Mouse (Mus musculus) midbrain, postnatal 0 days (tissue): ENCODE results near the gene Prl3d3. TPM values are rescaled to one million over a fixed set of nuclear protein-coding genes. Genes with fewer than 3 reads are reported as not detected.
"Not testable (repeated sequence)": the region's sequence is repeated elsewhere in the genome, so short reads cannot be mapped to it uniquely, and the experiment has no call there.

Source experiments
- ATAC-seq: fragments of 200-750 bp; cut with Nextera tagmentation; 2 replicates; pipeline ENCODE4 v1.8.0; 2017; ENCODE audit warnings: moderate number of reproducible peaks, mild to moderate bottlenecking, moderate TSS enrichment, moderate library complexity; ENCODE audit not compliant: low FRiP score
- DNase-seq: peaks from one replicate; pipeline ENCODE4 v3.0.0-alpha.2; 2015; ENCODE audit warnings: low spot score
- H3K27ac ChIP-seq: fragments of 300-500 bp; sonication (generic); 2 replicates; pipeline ENCODE4 v1.5.1; 2014; ENCODE audit warnings: low read depth, mild to moderate bottlenecking, low read length, mixed read lengths
- H3K27me3 ChIP-seq: fragments of 300-500 bp; sonication (generic); 2 replicates; pipeline ENCODE4 v1.6.1; 2014; ENCODE audit warnings: low read length, control low read depth, mixed read lengths; ENCODE audit not compliant: insufficient read depth
- H3K36me3 ChIP-seq: fragments of 300-500 bp; sonication (generic); 2 replicates; pipeline ENCODE4 v1.6.1; 2014; ENCODE audit warnings: low read length, control low read depth, mixed read lengths; ENCODE audit not compliant: insufficient read depth
- H3K4me1 ChIP-seq: fragments of 300-500 bp; sonication (generic); 2 replicates; pipeline ENCODE4 v1.6.1; 2014; ENCODE audit warnings: mild to moderate bottlenecking, control low read depth, antibody characterized with exemption, low read length, mixed read lengths; ENCODE audit not compliant: insufficient read depth
- H3K4me2 ChIP-seq: fragments of 300-500 bp; sonication (generic); 2 replicates; pipeline ENCODE4 v1.6.1; 2014; ENCODE audit warnings: low read depth, mild to moderate bottlenecking, low read length, mixed read lengths; ENCODE audit not compliant: poor library complexity, severe bottlenecking
- H3K4me3 ChIP-seq: fragments of 300-500 bp; sonication (generic); 2 replicates; pipeline ENCODE4 v1.5.1; 2014; ENCODE audit warnings: low read depth, mild to moderate bottlenecking, low read length, moderate library complexity
- H3K9ac ChIP-seq: fragments of 300-500 bp; sonication (generic); replicated peaks from 2 replicates; pipeline ENCODE4 v1.6.1; 2014; ENCODE audit warnings: mild to moderate bottlenecking, low read length, moderate library complexity, mixed read lengths; ENCODE audit not compliant: poor library complexity, severe bottlenecking
- H3K9me3 ChIP-seq: fragments of 300-500 bp; sonication (generic); 2 replicates; pipeline ENCODE4 v1.6.1; 2016; ENCODE audit warnings: low read length, control low read depth
- CTCF ChIP-seq: IDR thresholded peaks from 2 replicates; pipeline ENCODE4 v1.5.1; 2016; ENCODE audit warnings: antibody characterized with exemption, mild to moderate bottlenecking
- WGBS: fragments of 180-500 bp; shearing (Covaris S2); extraction: QIAGEN DNeasy Blood & Tissue Kit; methylation state at CpG from one replicate; pipeline ENCODE4 v1.1.7; 2014; 5-methylcytosine and 5-hydroxymethylcytosine counted together
- polyA plus RNA-seq: library from polyadenylated mRNA; unstranded; fragments of >200 nt; fragmentation: Nextera tagmentation; extraction: Ambion mirVana; gene quantifications from 2 replicates; pipeline ENCODE4 v1.2.1, GENCODE M21; 2015
- total RNA-seq: library from RNA; depleted of rRNA; stranded (reverse); fragments of >200 nt; gene quantifications from 2 replicates; pipeline ENCODE4 v1.2.3, GENCODE M21; 2014; rRNA removed

The Prl3d3 gene
- total RNA-seq (not detected in 2 replicates), polyA plus RNA-seq (not detected in 2 replicates)

GRCm38 (mm10) chr13:27156490-27156889 is at the start of gene Prl3d3:
Gene Prl3d3 (plus strand): TSS chr13:27156790.
- not testable (repeated sequence) for DNase-seq, H3K27me3 ChIP-seq, H3K9me3 ChIP-seq, H3K4me1 ChIP-seq, ATAC-seq, H3K36me3 ChIP-seq, H3K27ac ChIP-seq, H3K4me2 ChIP-seq, H3K9ac ChIP-seq, H3K4me3 ChIP-seq
- WGBS = 97% methylated on average over 3 of the region's 3 CpGs

GRCm38 (mm10) chr13:27121398-27121797 is 35.2 kb upstream of the Prl3d3 start, which contains the start of gene Prl3d2:
Gene Prl3d2 (plus strand): TSS chr13:27121698.
- not testable (repeated sequence) for H3K27me3 ChIP-seq, H3K27ac ChIP-seq, H3K4me2 ChIP-seq, H3K36me3 ChIP-seq, H3K4me1 ChIP-seq, H3K9ac ChIP-seq, DNase-seq, H3K4me3 ChIP-seq, H3K9me3 ChIP-seq, ATAC-seq
- WGBS = 91% methylated on average over 3 of the region's 4 CpGs

GRCm38 (mm10) chr13:27148264-27148663 is 8.3 kb upstream of the Prl3d3 start:
- no peak for DNase-seq

GRCm38 (mm10) chr13:27196359-27196758 is 39.8 kb downstream of the Prl3d3 start, which contains the start of gene Prl3c1:
Gene Prl3c1 (plus strand): TSS chr13:27196659.
- TF ChIP-seq CTCF = no peak
- no peak within 1 kb of the TSS for H3K4me2 ChIP-seq
- no peaks in the 10 kb centered on the region for H3K27me3 ChIP-seq
- ATAC-seq (no peak), DNase-seq (no peak)
- no peak within 1 kb of the TSS for H3K4me3 ChIP-seq
- H3K9me3 ChIP-seq = no peaks in the 10 kb centered on the region
- H3K27ac ChIP-seq = no peak within 1 kb of the TSS
- H3K36me3 ChIP-seq = no peaks in the 10 kb centered on the region
- WGBS = 93% methylated on average over 1 of the region's 1 CpGs
- H3K4me1 ChIP-seq = no peaks in the 10 kb centered on the region
- no peak within 1 kb of the TSS for H3K9ac ChIP-seq

More at GRCm38 (mm10) chr13:27148264-27148663, 8.3 kb upstream of the Prl3d3 start:
- 70% methylated on average over 1 of the region's 1 CpGs for WGBS
- no peaks in the 10 kb centered on the region for H3K36me3 ChIP-seq
- no peak for ATAC-seq
- H3K9ac ChIP-seq = no peak overlapping the region
- no peaks in the 10 kb centered on the region for H3K4me1 ChIP-seq
- no peak for TF ChIP-seq CTCF
- H3K27ac ChIP-seq = no peak overlapping the region
- H3K9me3 ChIP-seq = no peaks in the 10 kb centered on the region
- no peaks in the 10 kb centered on the region for H3K27me3 ChIP-seq
- no peak overlapping the region for H3K4me2 ChIP-seq
- no peak overlapping the region for H3K4me3 ChIP-seq

Other genes starting within 250 kb of the Prl3d3 start
- gene Prl, start 99.2 kb upstream of the Prl3d3 start, total RNA-seq = not detected in 2 replicates
- gene Prl, start 99.2 kb upstream of the Prl3d3 start, polyA plus RNA-seq = not detected in 2 replicates
- gene Prl3d1, start 62.6 kb upstream of the Prl3d3 start, total RNA-seq = not detected in 2 replicates
- gene Prl3d1, start 62.6 kb upstream of the Prl3d3 start, polyA plus RNA-seq = not detected in 2 replicates
- gene Prl3d2, start 35.1 kb upstream of the Prl3d3 start, total RNA-seq = not detected in 2 replicates
- gene Prl3d2, start 35.1 kb upstream of the Prl3d3 start, polyA plus RNA-seq = not detected in 2 replicates
- gene Prl3c1, start 39.9 kb downstream of the Prl3d3 start, total RNA-seq = not detected in 2 replicates
- gene Prl3c1, start 39.9 kb downstream of the Prl3d3 start, polyA plus RNA-seq = not detected in 2 replicates
- not detected in 2 replicates for gene Prl3b1, start 85.1 kb downstream of the Prl3d3 start, total RNA-seq
- gene Prl3b1, start 85.1 kb downstream of the Prl3d3 start, polyA plus RNA-seq = not detected in 2 replicates
- gene Prl3a1, start 102.6 kb downstream of the Prl3d3 start, total RNA-seq = not detected in 2 replicates
- gene Prl3a1, start 102.6 kb downstream of the Prl3d3 start, polyA plus RNA-seq = not detected in 2 replicates
- not detected in 2 replicates for gene Prl6a1, start 155.8 kb downstream of the Prl3d3 start, total RNA-seq
- not detected in 2 replicates for gene Prl6a1, start 155.8 kb downstream of the Prl3d3 start, polyA plus RNA-seq
- gene Prl8a2, start 188.9 kb downstream of the Prl3d3 start, total RNA-seq = not detected in 2 replicates
- gene Prl8a2, start 188.9 kb downstream of the Prl3d3 start, polyA plus RNA-seq = not detected in 2 replicates
- not detected in 2 replicates for gene Prl2b1, start 234.1 kb downstream of the Prl3d3 start, total RNA-seq
- gene Prl2b1, start 234.1 kb downstream of the Prl3d3 start, polyA plus RNA-seq = not detected in 2 replicates